Mouse (Mus musculus) stomach, postnatal 0 days (tissue): Measurements from ENCODE around the gene Lrpprc. TPM values are rescaled to one million over a fixed set of nuclear protein-coding genes. Genes with fewer than 3 reads are reported as not detected.
A peak's percentile ranks its signal among the peaks of the same experiment; 100 is the strongest.

ENCODE experiments used
- ATAC-seq: fragments of 200-750 bp; cut with Nextera tagmentation; 2 replicates; pipeline ENCODE4 v1.8.0; 2017; ENCODE audit not compliant: low FRiP score, low TSS enrichment
- DNase-seq: peaks from one replicate; pipeline ENCODE4 v3.0.0-alpha.2; 2016; ENCODE audit warnings: low spot score
- H3K27ac ChIP-seq: fragments of 300-500 bp; sonication (generic); replicated peaks from 2 replicates; pipeline ENCODE4 v1.5.1; 2014; ENCODE audit warnings: mild to moderate bottlenecking, control low read depth
- H3K27me3 ChIP-seq: fragments of 300-500 bp; sonication (generic); 2 replicates; pipeline ENCODE4 v1.6.1; 2014; ENCODE audit warnings: low read length; ENCODE audit not compliant: control insufficient read depth, insufficient read depth
- H3K36me3 ChIP-seq: fragments of 300-500 bp; sonication (generic); 2 replicates; pipeline ENCODE4 v1.6.1; 2014; ENCODE audit warnings: low read length, mixed read lengths; ENCODE audit not compliant: control insufficient read depth, insufficient read depth
- H3K4me1 ChIP-seq: fragments of 300-500 bp; sonication (generic); replicated peaks from 2 replicates; pipeline ENCODE4 v1.6.1; 2014; ENCODE audit warnings: antibody characterized with exemption; ENCODE audit not compliant: control insufficient read depth, insufficient read depth
- H3K4me2 ChIP-seq: fragments of 300-500 bp; sonication (generic); replicated peaks from 2 replicates; pipeline ENCODE4 v1.6.1; 2014; ENCODE audit warnings: low read depth, mild to moderate bottlenecking, control low read depth, moderate library complexity
- H3K4me3 ChIP-seq: fragments of 300-500 bp; sonication (generic); 2 replicates; pipeline ENCODE4 v1.5.1; 2014; ENCODE audit warnings: low read depth, low read length, control low read depth
- H3K9ac ChIP-seq: fragments of 300-500 bp; sonication (generic); 2 replicates; pipeline ENCODE4 v1.6.1; 2014; ENCODE audit warnings: mild to moderate bottlenecking, low read length, control low read depth, mixed read lengths
- H3K9me3 ChIP-seq: fragments of 300-500 bp; sonication (generic); 2 replicates; pipeline ENCODE4 v1.6.1; 2016; ENCODE audit warnings: low read length; ENCODE audit not compliant: control insufficient read depth
- CTCF ChIP-seq: IDR thresholded peaks from 2 replicates; pipeline ENCODE4 v1.5.1; 2016; ENCODE audit warnings: antibody characterized with exemption, low read depth, mild to moderate bottlenecking, moderate library complexity
- EP300 ChIP-seq: optimal IDR thresholded peaks from 2 replicates; pipeline ENCODE3; 2016; ENCODE audit warnings: antibody characterized with exemption
- WGBS: fragments of 180-500 bp; shearing (Covaris S2); extraction: QIAGEN DNeasy Blood & Tissue Kit; methylation state at CpG from one replicate; pipeline ENCODE4 v1.1.7; 2014; 5-methylcytosine and 5-hydroxymethylcytosine counted together
- polyA plus RNA-seq: library from polyadenylated mRNA; unstranded; fragments of >200 nt; fragmentation: Nextera tagmentation; extraction: Ambion mirVana; gene quantifications from 2 replicates; pipeline ENCODE4 v1.2.1, GENCODE M21; 2015

Gene Lrpprc
- polyA plus RNA-seq, 1 experiment from 2014 or later: 14.6 TPM

DNA sequence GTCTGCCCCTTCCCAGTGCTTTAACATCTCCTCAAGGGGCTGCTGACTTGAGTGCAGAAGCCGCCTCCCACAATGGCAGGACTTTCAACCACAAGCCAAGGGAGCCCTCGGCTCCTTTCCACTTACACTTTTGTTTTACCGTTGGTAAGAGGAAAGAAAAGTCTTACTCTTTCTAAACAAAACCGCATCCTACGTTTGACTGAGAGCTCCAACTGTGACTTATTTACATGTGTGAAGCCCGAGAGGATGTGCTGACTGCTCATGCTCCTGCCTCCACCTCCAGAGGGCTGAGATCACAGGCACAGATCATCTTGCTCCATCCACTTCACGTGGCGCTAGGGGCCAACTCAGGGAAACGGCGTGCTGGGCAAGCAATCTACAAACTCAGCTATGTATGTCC, 32.2 kb downstream of the Lrpprc start:
- no peaks in the 10 kb centered on the region for H3K27me3 ChIP-seq
- ATAC-seq (no peak), DNase-seq (no peak)
- H3K27ac ChIP-seq: no peak overlapping the region
- WGBS: 45% methylated on average over 10 of the region's 10 CpGs
- H3K4me1 ChIP-seq: no peaks in the 10 kb centered on the region
- no peak overlapping the region for H3K4me2 ChIP-seq
- no peak for TF ChIP-seq EP300
- TF ChIP-seq CTCF: no peak
- H3K36me3 ChIP-seq: peaks cover 1% of the 10 kb centered on the region; the same call in 1 of the 2 replicates
- H3K9ac ChIP-seq: no peak overlapping the region
- H3K4me3 ChIP-seq: no peak overlapping the region
- no peaks in the 10 kb centered on the region for H3K9me3 ChIP-seq

DNA sequence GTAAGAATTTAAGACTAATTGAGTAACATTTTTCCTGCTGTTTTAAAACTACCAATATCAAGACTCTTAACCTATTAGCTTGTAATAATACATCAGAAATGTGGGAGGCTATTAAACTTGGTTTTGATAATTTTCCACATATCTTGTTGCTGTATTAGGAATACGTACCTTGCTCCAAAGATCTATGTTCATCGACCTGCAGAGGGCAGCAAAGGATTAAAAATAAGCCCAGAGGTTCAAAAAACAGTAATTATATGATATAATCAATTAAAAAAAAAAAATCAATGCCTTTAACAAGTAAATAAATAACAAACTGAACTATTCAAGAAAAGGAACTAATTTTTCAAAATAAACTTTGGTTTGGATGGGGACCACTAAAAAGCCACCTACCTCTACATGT, 34.5 kb downstream of the Lrpprc start:
- Histone ChIP-seq H3K9me3 (no peaks in the 10 kb centered on the region), H3K4me3 (no peak overlapping the region), H3K27me3 (no peaks in the 10 kb centered on the region), H3K36me3 (peaks cover 7% of the 10 kb centered on the region; the same call in 1 of the 2 replicates), H3K4me2 (no peak overlapping the region), H3K9ac (no peak overlapping the region), H3K4me1 (no peaks in the 10 kb centered on the region), H3K27ac (no peak overlapping the region)
- TF ChIP-seq EP300: no peak
- peak; percentile 57 for TF ChIP-seq CTCF
- DNase-seq (no peak), ATAC-seq (no peak)
- WGBS: 70% methylated on average over 2 of the region's 2 CpGs

DNA sequence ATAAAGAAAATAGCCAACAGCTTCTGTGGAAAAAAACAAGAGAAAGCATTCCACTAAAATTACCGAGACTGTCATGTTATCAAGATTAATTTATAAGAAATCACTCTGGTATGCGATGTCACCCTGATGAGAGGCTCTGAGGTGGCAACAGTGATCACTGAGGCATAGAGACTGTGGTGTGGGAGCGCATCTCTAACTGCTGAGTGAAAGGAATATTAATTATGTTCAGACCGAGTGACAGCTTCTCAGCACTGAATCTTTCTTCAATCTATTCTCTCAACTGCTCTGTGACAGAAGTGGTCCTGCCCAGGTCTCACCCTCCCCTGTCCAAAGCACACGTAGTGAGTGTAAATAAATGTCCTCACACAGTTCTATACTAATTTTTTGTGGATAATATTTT, 37.1 kb downstream of the Lrpprc start:
- WGBS: 82% methylated on average over 5 of the region's 5 CpGs
- DNase-seq (no peak), ATAC-seq (no peak)
- H3K27me3 ChIP-seq: no peaks in the 10 kb centered on the region
- no peak overlapping the region for H3K27ac ChIP-seq
- no peaks in the 10 kb centered on the region for H3K9me3 ChIP-seq
- H3K4me2 ChIP-seq: no peak overlapping the region
- H3K4me1 ChIP-seq: no peaks in the 10 kb centered on the region
- peaks cover 13% of the 10 kb centered on the region; the same call in 1 of the 2 replicates for H3K36me3 ChIP-seq
- H3K9ac ChIP-seq: no peak overlapping the region
- H3K4me3 ChIP-seq: no peak overlapping the region
- TF ChIP-seq EP300: no peak
- no peak for TF ChIP-seq CTCF

DNA sequence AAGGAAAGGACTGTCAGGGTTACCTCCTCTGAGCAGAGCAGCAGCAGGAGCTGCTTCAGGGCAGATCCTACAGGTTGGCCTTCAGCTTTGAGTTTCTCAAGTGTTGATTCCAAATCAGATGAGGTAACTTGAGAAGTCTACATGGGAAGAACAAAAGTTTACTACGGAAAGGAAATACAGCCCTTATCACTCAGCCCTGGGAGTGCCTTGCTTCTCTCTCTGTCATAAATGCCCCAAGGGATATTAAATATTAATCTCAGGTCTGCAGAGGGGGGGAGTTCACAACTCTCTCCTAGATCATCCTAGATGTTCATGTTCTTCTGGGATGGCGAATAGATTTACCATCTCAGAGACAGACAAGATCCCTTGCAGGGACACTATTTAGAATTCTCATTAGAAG, 38.3 kb downstream of the Lrpprc start:
- Histone ChIP-seq H3K4me2 (no peak overlapping the region), H3K4me1 (no peaks in the 10 kb centered on the region), H3K9ac (no peak overlapping the region), H3K4me3 (no peak overlapping the region), H3K36me3 (peaks cover 13% of the 10 kb centered on the region; the same call in 1 of the 2 replicates), H3K27ac (no peak overlapping the region), H3K9me3 (no peaks in the 10 kb centered on the region), H3K27me3 (no peaks in the 10 kb centered on the region)
- TF ChIP-seq CTCF (no peak), EP300 (no peak)
- DNase-seq: no peak
- WGBS: 77% methylated on average over 2 of the region's 2 CpGs
- no peak for ATAC-seq

DNA sequence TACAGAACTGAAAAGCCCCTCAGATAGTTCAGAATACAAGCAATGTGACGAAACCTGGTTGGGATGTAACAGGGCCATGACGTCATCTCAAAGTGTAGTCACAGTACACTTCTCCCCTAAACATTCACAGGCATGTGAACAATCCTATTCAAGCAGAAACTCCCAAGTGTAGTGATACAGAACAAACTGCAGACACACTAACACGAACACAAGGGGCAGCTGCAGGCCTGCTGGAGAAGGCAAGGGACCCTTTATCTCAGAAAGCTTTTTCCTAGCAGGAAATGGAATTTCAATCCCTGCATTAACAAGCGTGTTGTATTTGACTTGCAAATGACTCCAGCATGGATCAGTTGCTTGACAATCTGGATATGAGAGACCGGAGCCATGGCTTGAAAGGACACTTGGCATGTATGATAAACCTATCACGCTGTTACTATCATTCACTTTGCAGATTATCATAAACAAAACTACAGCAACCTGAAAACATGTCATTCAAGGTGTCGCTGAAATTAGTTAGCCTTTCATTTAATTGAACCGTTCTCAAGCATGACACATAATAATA, 38.9 kb downstream of the Lrpprc start:
- no peak overlapping the region for H3K4me2 ChIP-seq
- no peak for DNase-seq
- no peak for ATAC-seq
- no peak overlapping the region for H3K4me3 ChIP-seq
- TF ChIP-seq CTCF (no peak), EP300 (no peak)
- H3K27ac ChIP-seq: no peak overlapping the region
- H3K4me1 ChIP-seq: no peaks in the 10 kb centered on the region
- H3K9me3 ChIP-seq: no peaks in the 10 kb centered on the region
- peaks cover 13% of the 10 kb centered on the region; the same call in 1 of the 2 replicates for H3K36me3 ChIP-seq
- 80% methylated on average over 8 of the region's 8 CpGs for WGBS
- no peak overlapping the region for H3K9ac ChIP-seq
- H3K27me3 ChIP-seq: no peaks in the 10 kb centered on the region

DNA sequence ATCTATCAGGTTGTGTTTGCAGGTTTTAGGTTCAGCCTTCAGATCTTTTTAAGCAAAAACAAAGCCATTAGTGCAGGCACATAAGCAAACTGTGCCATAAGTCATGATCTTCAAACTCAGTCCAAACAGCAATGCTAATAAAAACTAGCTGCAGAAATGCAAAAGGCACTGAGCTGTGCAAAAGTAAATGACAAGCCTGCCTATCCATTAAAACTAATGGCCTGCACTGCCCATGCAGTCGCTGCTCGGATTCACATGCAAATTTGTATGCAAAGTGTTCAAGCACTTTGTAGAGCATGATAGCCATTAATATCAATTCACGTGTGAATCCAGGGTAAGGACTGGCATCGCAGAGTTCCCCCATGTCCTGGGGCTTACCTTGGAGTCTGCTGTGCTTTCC, 40.5 kb downstream of the Lrpprc start:
- no peak overlapping the region for H3K9ac ChIP-seq
- no peak for TF ChIP-seq EP300
- no peak for TF ChIP-seq CTCF
- ATAC-seq: no peak
- H3K27ac ChIP-seq: no peak overlapping the region
- H3K36me3 ChIP-seq: peaks cover 13% of the 10 kb centered on the region; the same call in 1 of the 2 replicates
- no peak for DNase-seq
- H3K4me3 ChIP-seq: no peak overlapping the region
- H3K9me3 ChIP-seq: no peaks in the 10 kb centered on the region
- WGBS: 85% methylated on average over 4 of the region's 4 CpGs
- H3K27me3 ChIP-seq: no peaks in the 10 kb centered on the region
- no peak overlapping the region for H3K4me2 ChIP-seq
- no peaks in the 10 kb centered on the region for H3K4me1 ChIP-seq
